Comparison of ENCODE assay signal across 18 mouse cellular contexts in genomic region chr8:57134041-57134440, GRCm38 (mm10).
A peak's percentile ranks its signal among the peaks of the same experiment; 100 is the strongest.
DNase-seq lines count a peak whose midpoint lies in the region; ATAC-seq and TF ChIP-seq lines count a peak whose summit lies in the region.
"Had no signal": no experiment of that assay in that cellular context is flagged by ENCODE, and none has a peak within 500 bp of the region (broad histone marks: within the 10 kb centered on the region; RNA-seq: fewer than 3 reads in every experiment).

No protein-coding gene starts in this region.

- peak overlapping the region; percentile 58 for H3K27ac ChIP-seq in heart, adult 2 months
- no peak overlapping the region for H3K27ac ChIP-seq in hindbrain, postnatal 0 days
- H3K27ac ChIP-seq in hindbrain, embryonic 11.5 days (ENCODE audit: low read depth, low read length) = no peak overlapping the region
- H3K27ac ChIP-seq in forebrain, embryonic 15.5 days (replicated peaks) = no peak overlapping the region
- no peak overlapping the region for H3K27ac ChIP-seq in kidney, embryonic 16.5 days (ENCODE audit: low read length)
- H3K27ac ChIP-seq: hindbrain, embryonic 13.5 days; left cerebral cortex, adult 2 months; limb, embryonic 15.5 days had no signal

- TF ChIP-seq CTCF in heart, adult 2 months (IDR thresholded peaks at IDR 0.05) = no peak
- no peak for TF ChIP-seq CTCF in hindbrain, postnatal 0 days (IDR thresholded peaks at IDR 0.05; ENCODE audit: low read depth)

- H3K27me3 ChIP-seq in heart, adult 2 months (ENCODE audit: control insufficient read depth, insufficient read depth, low read length) = no peaks in the 10 kb centered on the region
- no peaks in the 10 kb centered on the region for H3K27me3 ChIP-seq in hindbrain, postnatal 0 days (ENCODE audit: insufficient read depth, low read length)
- H3K27me3 ChIP-seq in hindbrain, embryonic 11.5 days (ENCODE audit: control insufficient read depth, insufficient read depth, low read length) = no peaks in the 10 kb centered on the region
- H3K27me3 ChIP-seq in forebrain, embryonic 15.5 days = no peaks in the 10 kb centered on the region
- no peaks in the 10 kb centered on the region for H3K27me3 ChIP-seq in kidney, embryonic 16.5 days (ENCODE audit: insufficient read depth, low read length)
- H3K27me3 ChIP-seq: hindbrain, embryonic 13.5 days; limb, embryonic 15.5 days had no signal

- DNase-seq in heart, adult 2 months = no peak
- no peak for DNase-seq in heart, postnatal 25 days (ENCODE audit: low spot score)
- DNase-seq in hindbrain, postnatal 0 days (ENCODE audit: low spot score) = peak; percentile 24
- DNase-seq in hindbrain, embryonic 11.5 days (ENCODE audit: low spot score) = no peak
- peak; percentile 8 for DNase-seq in retina, embryonic 14.5 days (ENCODE audit: low spot score)
- no peak for DNase-seq in ovary, adult 18-20 months (ENCODE audit: low spot score)
- DNase-seq: adrenal gland, adult 2 months; cerebellum, adult 11 months; cerebellum, postnatal 36 days; kidney, postnatal 14 days; lung, postnatal 10 days; thymus, postnatal 4 days had no signal

- no peaks in the 10 kb centered on the region for H3K9me3 ChIP-seq in hindbrain, postnatal 0 days (ENCODE audit: low read length)
- H3K9me3 ChIP-seq in hindbrain, embryonic 11.5 days (ENCODE audit: control insufficient read depth, low read length) = no peaks in the 10 kb centered on the region
- H3K9me3 ChIP-seq in forebrain, embryonic 15.5 days = no peaks in the 10 kb centered on the region
- no peaks in the 10 kb centered on the region for H3K9me3 ChIP-seq in kidney, embryonic 16.5 days (ENCODE audit: low read length)
- H3K9me3 ChIP-seq: hindbrain, embryonic 13.5 days; limb, embryonic 15.5 days had no signal

- H3K36me3 ChIP-seq in heart, adult 2 months (ENCODE audit: control insufficient read depth, insufficient read depth, low read length) = peaks cover 4% of the 10 kb centered on the region; the same call in 1 of the 2 replicates
- no peaks in the 10 kb centered on the region for H3K36me3 ChIP-seq in hindbrain, postnatal 0 days (ENCODE audit: insufficient read depth, low read length)
- H3K36me3 ChIP-seq in hindbrain, embryonic 11.5 days (ENCODE audit: control insufficient read depth, insufficient read depth, low read length) = no peaks in the 10 kb centered on the region
- H3K36me3 ChIP-seq in forebrain, embryonic 15.5 days = no peaks in the 10 kb centered on the region
- H3K36me3 ChIP-seq in kidney, embryonic 16.5 days (ENCODE audit: insufficient read depth, low read length) = no peaks in the 10 kb centered on the region
- H3K36me3 ChIP-seq: hindbrain, embryonic 13.5 days; limb, embryonic 15.5 days had no signal

- H3K9ac ChIP-seq in heart, adult 2 months (ENCODE audit: low read depth, low read length) = no peak overlapping the region
- H3K9ac ChIP-seq in hindbrain, postnatal 0 days (replicated peaks; ENCODE audit: low read length) = no peak overlapping the region
- no peak overlapping the region for H3K9ac ChIP-seq in hindbrain, embryonic 11.5 days (ENCODE audit: low read depth, low read length)
- H3K9ac ChIP-seq in forebrain, embryonic 15.5 days (replicated peaks) = no peak overlapping the region
- no peak overlapping the region for H3K9ac ChIP-seq in kidney, embryonic 16.5 days (replicated peaks; ENCODE audit: low read length)
- H3K9ac ChIP-seq: hindbrain, embryonic 13.5 days; limb, embryonic 15.5 days had no signal

- H3K4me1 ChIP-seq in heart, adult 2 months (ENCODE audit: control insufficient read depth, insufficient read depth, low read length) = no peaks in the 10 kb centered on the region; the same call in 1 of the 2 replicates
- no peaks in the 10 kb centered on the region for H3K4me1 ChIP-seq in hindbrain, postnatal 0 days (ENCODE audit: insufficient read depth, low read length)
- H3K4me1 ChIP-seq in hindbrain, embryonic 11.5 days (replicated peaks; ENCODE audit: control insufficient read depth, insufficient read depth, low read length) = no peaks in the 10 kb centered on the region
- H3K4me1 ChIP-seq in forebrain, embryonic 15.5 days = no peaks in the 10 kb centered on the region
- H3K4me1 ChIP-seq in kidney, embryonic 16.5 days (ENCODE audit: insufficient read depth, low read length) = no peaks in the 10 kb centered on the region
- H3K4me1 ChIP-seq: limb, embryonic 15.5 days had no signal

- no peak overlapping the region for H3K4me2 ChIP-seq in hindbrain, postnatal 0 days (ENCODE audit: low read depth, low read length)
- H3K4me2 ChIP-seq in hindbrain, embryonic 11.5 days (replicated peaks; ENCODE audit: low read depth, low read length) = no peak overlapping the region
- H3K4me2 ChIP-seq in forebrain, embryonic 15.5 days (replicated peaks) = no peak overlapping the region
- no peak overlapping the region for H3K4me2 ChIP-seq in kidney, embryonic 16.5 days (replicated peaks; ENCODE audit: low read depth, low read length)
- H3K4me2 ChIP-seq: hindbrain, embryonic 13.5 days; limb, embryonic 15.5 days had no signal

- TF ChIP-seq EP300 in heart, adult 2 months (IDR thresholded peaks at IDR 0.05; ENCODE audit: insufficient read depth, low read depth, low read length) = no peak

- no peaks in the 10 kb centered on the region for H3K79me2 ChIP-seq in heart, adult 2 months (replicated peaks; ENCODE audit: control insufficient read depth, insufficient read depth, low read length)

- TF ChIP-seq POLR2A in heart, adult 2 months (IDR thresholded peaks at IDR 0.05; ENCODE audit: insufficient read depth, low read depth, low read length) = no peak

- no peak for ATAC-seq in hindbrain, postnatal 0 days
- ATAC-seq in hindbrain, embryonic 11.5 days (ENCODE audit: low FRiP score) = no peak
- 0 out of 2 replicates have a peak, but pooled peaks have one; percentile 66 for ATAC-seq in forebrain, embryonic 15.5 days (replicated peaks)
- no peak for ATAC-seq in kidney, embryonic 16.5 days (ENCODE audit: low FRiP score, low TSS enrichment)
- ATAC-seq: intestine, postnatal 0 days had no signal

- intact Hi-C loops in heart, adult 2 months (cut with DNase I) = loop anchor here (10.0 kb wide), 1 partner anchor 181 kb away; no protein-coding TSS in a partner anchor
- intact Hi-C loops in heart, postnatal 25 days (cut with DNase I) = loop anchor here (10.0 kb wide), 1 partner anchor 181 kb away; no protein-coding TSS in a partner anchor

- 60% methylated on average over 2 of the region's 2 CpGs for WGBS in heart, adult 2 months
- 32% methylated on average over 2 of the region's 2 CpGs for WGBS in hindbrain, postnatal 0 days
- 38% methylated on average over 2 of the region's 2 CpGs for WGBS in hindbrain, embryonic 11.5 days
- 15% methylated on average over 2 of the region's 2 CpGs for WGBS in forebrain, embryonic 15.5 days
- WGBS in kidney, embryonic 16.5 days = 52% methylated on average over 2 of the region's 2 CpGs

- H3K4me3 ChIP-seq in heart, adult 2 months = no peak overlapping the region
- no peak overlapping the region for H3K4me3 ChIP-seq in hindbrain, postnatal 0 days (ENCODE audit: low read length)
- H3K4me3 ChIP-seq in hindbrain, embryonic 11.5 days (ENCODE audit: low read depth, low read length) = no peak overlapping the region
- no peak overlapping the region for H3K4me3 ChIP-seq in forebrain, embryonic 15.5 days
- no peak overlapping the region for H3K4me3 ChIP-seq in kidney, embryonic 16.5 days (ENCODE audit: low read length)
- H3K4me3 ChIP-seq: hindbrain, embryonic 13.5 days; left cerebral cortex, adult 2 months; limb, embryonic 15.5 days had no signal

Comparison
In these comparisons a context has a peak if more than half of its experiments do, and no peak if none do; other contexts are left out.
1. DNase-seq: peak in hindbrain, postnatal 0 days (single experiment) and retina, embryonic 14.5 days (single experiment); none in heart, adult 2 months (0 of 2), heart, postnatal 25 days (single experiment), hindbrain, embryonic 11.5 days (single experiment) and ovary, adult 18-20 months (single experiment).